Mouse (Mus musculus) testis, adult 2 months (tissue): ENCODE measurements at regions not wholly inside any gene's neighbourhood (a gene's known extent, or its start where the extent isn't known, plus 50 kb on each side); places are given as distances from the start of the nearest gene placed in this dataset.

Experiments
- H3K27ac ChIP-seq: fragments of 200-500 bp; 2 replicates; pipeline ENCODE4 v1.5.1; 2012; ENCODE audit warnings: low read depth, low read length; ENCODE audit not compliant: control insufficient read depth, insufficient read depth
- H3K27me3 ChIP-seq: fragments of 200-500 bp; 2 replicates; pipeline ENCODE4 v1.6.1; 2012; ENCODE audit warnings: mild to moderate bottlenecking, low read length, moderate library complexity; ENCODE audit not compliant: control insufficient read depth, insufficient read depth
- H3K36me3 ChIP-seq: fragments of 200-500 bp; 2 replicates; pipeline ENCODE4 v1.6.1; 2012; ENCODE audit warnings: mild to moderate bottlenecking, low read length; ENCODE audit not compliant: control insufficient read depth, insufficient read depth
- H3K4me1 ChIP-seq: fragments of 200-500 bp; 2 replicates; pipeline ENCODE4 v1.6.1; 2012; ENCODE audit warnings: low read length; ENCODE audit not compliant: control insufficient read depth, insufficient read depth
- H3K4me3 ChIP-seq: fragments of 200-500 bp; 2 replicates; pipeline ENCODE4 v1.5.1; 2012; ENCODE audit warnings: low read depth, mild to moderate bottlenecking, low read length, moderate library complexity, mixed read lengths; ENCODE audit not compliant: control insufficient read depth
- CTCF ChIP-seq: fragments of 200-500 bp; IDR thresholded peaks from 2 replicates; pipeline ENCODE4 v1.5.1; 2012; ENCODE audit warnings: low read depth, mild to moderate bottlenecking, inconsistent platforms, low read length, moderate library complexity; ENCODE audit not compliant: control insufficient read depth, insufficient read depth, insufficient replicate concordance
- POLR2A ChIP-seq: fragments of 200-500 bp; IDR thresholded peaks from 2 replicates; pipeline ENCODE4 v1.6.1; 2012; ENCODE audit warnings: low read depth, mild to moderate bottlenecking, inconsistent platforms, low read length, moderate library complexity; ENCODE audit not compliant: control insufficient read depth

GRCm38 (mm10) chr8:126847664-126848353, 97.8 kb downstream of the Tomm20 start:
- no peak overlapping the region for H3K4me3 ChIP-seq
- TF ChIP-seq POLR2A (no peak), CTCF (no peak)
- H3K36me3 ChIP-seq, result no peaks in the 10 kb centered on the region
- H3K27me3 ChIP-seq, result no peaks in the 10 kb centered on the region
- no peak overlapping the region for H3K27ac ChIP-seq
- H3K4me1 ChIP-seq, result peaks cover 2% of the 10 kb centered on the region; the same call in 1 of the 2 replicates

GRCm38 (mm10) chr8:126846188-126846565, 99.5 kb downstream of the Tomm20 start:
- TF ChIP-seq CTCF (no peak), POLR2A (no peak)
- Histone ChIP-seq H3K4me1 (peaks cover 2% of the 10 kb centered on the region; the same call in 1 of the 2 replicates), H3K27me3 (no peaks in the 10 kb centered on the region), H3K36me3 (no peaks in the 10 kb centered on the region), H3K4me3 (no peak overlapping the region), H3K27ac (no peak overlapping the region)

GRCm38 (mm10) chr8:126845530-126846187, 100.0 kb downstream of the Tomm20 start:
- H3K36me3 ChIP-seq, result no peaks in the 10 kb centered on the region
- H3K4me3 ChIP-seq, result no peak overlapping the region
- TF ChIP-seq CTCF (no peak), POLR2A (no peak)
- H3K4me1 ChIP-seq, result peaks cover 2% of the 10 kb centered on the region; the same call in 1 of the 2 replicates
- H3K27ac ChIP-seq, result no peak overlapping the region
- H3K27me3 ChIP-seq, result no peaks in the 10 kb centered on the region

- Histone ChIP-seq H3K27me3 (no peaks in the 10 kb centered on the region), H3K27ac (no peak overlapping the region), H3K4me1 (peaks cover 2% of the 10 kb centered on the region; the same call in 1 of the 2 replicates), H3K36me3 (no peaks in the 10 kb centered on the region), H3K4me3 (no peak overlapping the region)
- TF ChIP-seq CTCF, result no peak
These were observed 101.0 kb downstream of the Tomm20 start for GRCm38 (mm10) chr8:126844627-126845026.

GRCm38 (mm10) chr8:126841187-126841586, 104.5 kb downstream of the Tomm20 start:
- no peaks in the 10 kb centered on the region for H3K4me1 ChIP-seq

GRCm38 (mm10) chr8:126839712-126840355, 105.8 kb downstream of the Tomm20 start:
- TF ChIP-seq CTCF, result peak; percentile 25; the same call in 1 of the 2 replicates
- TF ChIP-seq POLR2A, result no peak
- Histone ChIP-seq H3K36me3 (no peaks in the 10 kb centered on the region), H3K27me3 (no peaks in the 10 kb centered on the region), H3K4me1 (no peaks in the 10 kb centered on the region), H3K4me3 (no peak overlapping the region), H3K27ac (no peak overlapping the region)

More at GRCm38 (mm10) chr8:126841187-126841586, 104.5 kb downstream of the Tomm20 start:
- Histone ChIP-seq H3K27me3 (no peaks in the 10 kb centered on the region), H3K36me3 (no peaks in the 10 kb centered on the region), H3K4me3 (no peak overlapping the region), H3K27ac (no peak overlapping the region)
- TF ChIP-seq POLR2A (no peak), CTCF (no peak)

- H3K4me3 ChIP-seq, result no peak overlapping the region
- H3K27me3 ChIP-seq, result no peaks in the 10 kb centered on the region
- H3K27ac ChIP-seq, result no peak overlapping the region
- H3K36me3 ChIP-seq, result no peaks in the 10 kb centered on the region
- no peaks in the 10 kb centered on the region for H3K4me1 ChIP-seq
- TF ChIP-seq POLR2A (no peak), CTCF (no peak)
These were observed 106.5 kb downstream of the Tomm20 start for GRCm38 (mm10) chr8:126839039-126839711.
